Mouse (Mus musculus): ENCODE measurements around the gene Nhlh1. TPM values are rescaled to one million over a fixed set of nuclear protein-coding genes. Genes with fewer than 3 reads are reported as not detected.
A peak's percentile ranks its signal among the peaks of the same experiment; 100 is the strongest.

Gene Nhlh1
- polyA plus RNA-seq, 1 experiment: not detected

- no peak for DNase-seq
- H3K27ac ChIP-seq (ENCODE audit: insufficient read depth, low read depth, low read length): peak overlapping the region; percentile 79
- peak overlapping the region; percentile 99 for H3K4me3 ChIP-seq (ENCODE audit: insufficient read depth, low read depth, low read length)
- no peak for TF ChIP-seq CTCF (conservative IDR thresholded peaks at IDR 0.05; ENCODE audit: insufficient read depth, insufficient read length, low read depth, low read length)
- no peak for TF ChIP-seq POLR2A (IDR thresholded peaks at IDR 0.05; ENCODE audit: low read depth, low read length)
- peaks cover 11% of the 10 kb centered on the region for H3K4me1 ChIP-seq (ENCODE audit: control insufficient read depth, insufficient read depth, low read length)
- WGBS: 1% methylated on average over 24 of the region's 24 CpGs
- peaks cover 2% of the 10 kb centered on the region; the same call in 1 of the 2 replicates for H3K36me3 ChIP-seq (ENCODE audit: control insufficient read depth, insufficient read depth, low read length)
- H3K27me3 ChIP-seq (replicated peaks; ENCODE audit: control insufficient read depth, insufficient read depth, low read length): no peaks in the 10 kb centered on the region
These were observed 25.6 kb upstream of the Nhlh1 start for GRCm38 (mm10) chr1:172082899-172083445.

DNA sequence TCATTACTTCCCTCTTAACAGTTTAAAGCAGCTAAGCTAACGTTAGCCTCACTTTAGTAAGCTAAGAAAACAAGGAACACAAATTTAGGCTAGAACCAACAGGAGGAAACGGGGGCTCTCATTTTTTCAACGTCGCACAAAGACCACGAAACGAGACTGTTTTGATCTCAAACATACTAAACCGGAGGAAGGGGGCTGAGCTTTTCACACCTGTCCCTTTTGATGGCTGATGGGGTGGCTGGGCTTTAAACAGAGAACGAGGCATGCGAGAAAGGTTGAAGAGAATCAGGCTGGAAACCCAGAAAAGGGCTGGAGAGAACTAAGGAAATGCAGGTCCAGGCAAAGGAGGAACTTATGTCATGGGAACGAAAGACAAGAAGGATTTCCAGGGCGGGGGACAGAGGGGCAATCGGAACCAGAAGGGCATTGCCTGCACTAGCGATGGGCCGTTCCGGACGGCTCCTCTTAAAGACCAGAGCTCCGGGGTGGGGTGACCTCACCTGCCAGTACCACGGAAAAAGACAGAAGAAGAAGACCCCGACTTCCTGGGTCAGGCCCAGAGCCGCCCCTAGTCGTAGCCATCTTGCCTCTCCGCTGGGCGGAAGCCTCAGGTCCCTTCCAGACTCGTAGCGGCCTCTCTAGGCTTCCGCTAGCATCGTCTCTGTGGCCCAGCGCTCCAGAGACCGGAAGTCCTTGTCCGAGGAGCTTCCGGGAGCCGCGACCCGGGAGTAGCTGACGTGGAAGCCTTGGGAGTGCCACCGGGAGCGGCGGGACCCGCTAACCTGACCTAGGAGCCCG lies 24.9 kb upstream of the Nhlh1 start, which contains the start of the genes Copa and Ncstn:
Gene Copa (plus strand): TSS at position 429 of the 798 bp plus-strand sequence.
Gene Ncstn (minus strand): TSS at position 695 of the 798 bp plus-strand sequence.
- DNase-seq: peak; percentile 97
- Histone ChIP-seq H3K27ac (ENCODE audit: insufficient read depth, low read depth, low read length) (peak within 1 kb of the TSS; percentile 97), H3K27me3 (replicated peaks; ENCODE audit: control insufficient read depth, insufficient read depth, low read length) (no peaks in the 10 kb centered on the region), H3K4me3 (ENCODE audit: insufficient read depth, low read depth, low read length) (peak within 1 kb of the TSS; percentile 99), H3K36me3 (ENCODE audit: control insufficient read depth, insufficient read depth, low read length) (peaks cover 2% of the 10 kb centered on the region; the same call in 1 of the 2 replicates), H3K4me1 (ENCODE audit: control insufficient read depth, insufficient read depth, low read length) (peaks cover 11% of the 10 kb centered on the region)
- TF ChIP-seq CTCF (conservative IDR thresholded peaks at IDR 0.05; ENCODE audit: insufficient read depth, insufficient read length, low read depth, low read length) (no peak), POLR2A (IDR thresholded peaks at IDR 0.05; ENCODE audit: low read depth, low read length) (peak; percentile 36)
- under 1% methylated on average over 40 of the region's 40 CpGs for WGBS

- H3K4me3 ChIP-seq (ENCODE audit: insufficient read depth, low read depth, low read length): no peak overlapping the region
- H3K27ac ChIP-seq (ENCODE audit: insufficient read depth, low read depth, low read length): no peak overlapping the region
- 46% methylated on average over 5 of the region's 5 CpGs for WGBS
- peaks cover 3% of the 10 kb centered on the region; the same call in 1 of the 2 replicates for H3K36me3 ChIP-seq (ENCODE audit: control insufficient read depth, insufficient read depth, low read length)
- DNase-seq: no peak
- H3K4me1 ChIP-seq (ENCODE audit: control insufficient read depth, insufficient read depth, low read length): no peaks in the 10 kb centered on the region; the same call in 1 of the 2 replicates
- no peak for TF ChIP-seq CTCF (conservative IDR thresholded peaks at IDR 0.05; ENCODE audit: insufficient read depth, insufficient read length, low read depth, low read length)
- no peaks in the 10 kb centered on the region for H3K27me3 ChIP-seq (replicated peaks; ENCODE audit: control insufficient read depth, insufficient read depth, low read length)
These were observed 20.6 kb upstream of the Nhlh1 start for GRCm38 (mm10) chr1:172077981-172078380.

GRCm38 (mm10) chr1:172072604-172073003 lies 15.2 kb upstream of the Nhlh1 start:
- no peak for TF ChIP-seq CTCF (conservative IDR thresholded peaks at IDR 0.05; ENCODE audit: insufficient read depth, insufficient read length, low read depth, low read length)
- TF ChIP-seq POLR2A (IDR thresholded peaks at IDR 0.05; ENCODE audit: low read depth, low read length): no peak

DNA sequence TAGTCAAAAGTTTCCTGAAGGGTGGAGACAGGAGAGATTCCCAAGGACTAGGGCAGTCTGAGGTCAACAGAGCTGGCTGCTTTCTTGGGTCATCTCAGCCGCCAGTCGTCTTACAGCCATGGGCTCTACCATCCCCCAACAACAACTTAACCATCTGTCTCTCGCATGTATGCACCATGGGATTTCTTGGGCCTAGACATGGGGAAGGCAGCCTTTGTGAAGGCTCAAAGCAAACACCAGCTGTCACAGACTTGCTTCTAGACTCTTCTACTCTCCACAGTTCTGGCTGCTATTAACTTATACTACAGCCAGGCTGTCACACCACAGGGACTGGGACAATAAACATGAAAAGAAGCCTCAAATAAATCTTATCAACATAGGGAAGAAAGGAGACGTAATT lies 14.2 kb upstream of the Nhlh1 start:
- Histone ChIP-seq H3K4me1 (ENCODE audit: control insufficient read depth, insufficient read depth, low read length) (no peaks in the 10 kb centered on the region), H3K27me3 (replicated peaks; ENCODE audit: control insufficient read depth, insufficient read depth, low read length) (no peaks in the 10 kb centered on the region), H3K27ac (ENCODE audit: insufficient read depth, low read depth, low read length) (no peak overlapping the region), H3K36me3 (ENCODE audit: control insufficient read depth, insufficient read depth, low read length) (peaks cover 7% of the 10 kb centered on the region), H3K4me3 (ENCODE audit: insufficient read depth, low read depth, low read length) (no peak overlapping the region)
- DNase-seq: no peak
- 62% methylated on average over 4 of the region's 4 CpGs for WGBS
- TF ChIP-seq CTCF (conservative IDR thresholded peaks at IDR 0.05; ENCODE audit: insufficient read depth, insufficient read length, low read depth, low read length) (no peak), POLR2A (IDR thresholded peaks at IDR 0.05; ENCODE audit: low read depth, low read length) (no peak)

More at GRCm38 (mm10) chr1:172072604-172073003, 15.2 kb upstream of the Nhlh1 start:
- H3K36me3 ChIP-seq (ENCODE audit: control insufficient read depth, insufficient read depth, low read length): peaks cover 7% of the 10 kb centered on the region
- no peak overlapping the region for H3K4me3 ChIP-seq (ENCODE audit: insufficient read depth, low read depth, low read length)
- H3K27ac ChIP-seq (ENCODE audit: insufficient read depth, low read depth, low read length): no peak overlapping the region
- DNase-seq: no peak
- no peaks in the 10 kb centered on the region for H3K4me1 ChIP-seq (ENCODE audit: control insufficient read depth, insufficient read depth, low read length)
- WGBS: 96% methylated on average over 7 of the region's 7 CpGs
- H3K27me3 ChIP-seq (replicated peaks; ENCODE audit: control insufficient read depth, insufficient read depth, low read length): no peaks in the 10 kb centered on the region

GRCm38 (mm10) chr1:172070227-172070626 lies 12.9 kb upstream of the Nhlh1 start:
- no peak overlapping the region for H3K27ac ChIP-seq (ENCODE audit: insufficient read depth, low read depth, low read length)
- WGBS: 76% methylated on average over 6 of the region's 6 CpGs
- no peak overlapping the region for H3K4me3 ChIP-seq (ENCODE audit: insufficient read depth, low read depth, low read length)
- no peaks in the 10 kb centered on the region for H3K27me3 ChIP-seq (replicated peaks; ENCODE audit: control insufficient read depth, insufficient read depth, low read length)
- peaks cover 7% of the 10 kb centered on the region for H3K36me3 ChIP-seq (ENCODE audit: control insufficient read depth, insufficient read depth, low read length)
- TF ChIP-seq CTCF (conservative IDR thresholded peaks at IDR 0.05; ENCODE audit: insufficient read depth, insufficient read length, low read depth, low read length) (no peak), POLR2A (IDR thresholded peaks at IDR 0.05; ENCODE audit: low read depth, low read length) (no peak)
- no peaks in the 10 kb centered on the region for H3K4me1 ChIP-seq (ENCODE audit: control insufficient read depth, insufficient read depth, low read length)
- DNase-seq: no peak

DNA sequence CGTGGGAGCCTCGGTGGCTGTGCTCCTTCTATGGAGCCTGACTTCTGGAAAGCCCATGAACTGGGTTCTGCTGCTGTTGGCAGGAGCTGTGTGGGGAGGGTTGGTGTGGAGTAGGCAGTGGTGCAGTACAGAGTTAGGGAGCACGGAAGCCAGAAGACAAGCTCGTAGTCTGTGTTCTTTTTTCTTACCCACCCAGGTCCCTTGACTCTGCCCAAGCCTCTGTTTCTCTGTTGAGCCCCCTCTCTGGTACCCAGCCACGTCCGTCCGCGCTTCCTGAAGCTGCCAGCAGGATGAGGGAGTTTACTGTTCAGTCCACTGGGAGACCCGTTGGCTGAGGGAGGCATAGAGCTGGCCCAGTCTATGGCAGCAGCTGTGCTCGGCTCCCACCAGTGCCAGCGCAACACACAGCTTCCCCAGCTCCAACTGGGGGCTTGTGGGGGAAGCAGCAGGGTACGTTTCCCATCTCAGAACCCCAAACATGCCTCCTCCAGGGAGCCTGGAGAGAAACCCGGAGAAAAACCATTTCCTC lies 7.3 kb upstream of the Nhlh1 start:
- TF ChIP-seq POLR2A (IDR thresholded peaks at IDR 0.05; ENCODE audit: low read depth, low read length) (no peak), CTCF (conservative IDR thresholded peaks at IDR 0.05; ENCODE audit: insufficient read depth, insufficient read length, low read depth, low read length) (no peak)
- no peak overlapping the region for H3K4me3 ChIP-seq (ENCODE audit: insufficient read depth, low read depth, low read length)
- no peaks in the 10 kb centered on the region; the same call in 1 of the 2 replicates for H3K36me3 ChIP-seq (ENCODE audit: control insufficient read depth, insufficient read depth, low read length)
- H3K27me3 ChIP-seq (replicated peaks; ENCODE audit: control insufficient read depth, insufficient read depth, low read length): no peaks in the 10 kb centered on the region
- WGBS: 80% methylated on average over 13 of the region's 13 CpGs
- no peaks in the 10 kb centered on the region for H3K4me1 ChIP-seq (ENCODE audit: control insufficient read depth, insufficient read depth, low read length)
- H3K27ac ChIP-seq (ENCODE audit: insufficient read depth, low read depth, low read length): no peak overlapping the region
- no peak for DNase-seq

Data from kidney, adult 2 months (tissue).